Mouse (Mus musculus): ENCODE data around the gene Ap1m2. TPM values are rescaled to one million over a fixed set of nuclear protein-coding genes. Genes with fewer than 3 reads are reported as not detected.
A peak's percentile ranks its signal among the peaks of the same experiment; 100 is the strongest.

Ap1m2 gene
- polyA plus RNA-seq, 2 experiments: 0.07 to 0.24 TPM

GRCm38 (mm10) chr9:21276307-21276706 lies 35.8 kb downstream of the Ap1m2 start:
- H3K27me3 ChIP-seq (ENCODE audit: control insufficient read depth, insufficient read depth, low read length): no peaks in the 10 kb centered on the region
- H3K36me3 ChIP-seq (replicated peaks; ENCODE audit: control insufficient read depth, insufficient read depth, low read depth): peaks cover 81% of the 10 kb centered on the region
- H3K4me1 ChIP-seq (replicated peaks; ENCODE audit: control insufficient read depth in 2 of 2, insufficient read depth in 2 of 2, low read length in 1 of 2): peaks cover 12 to 18% of the 10 kb centered on the region in 2 experiments
- DNase-seq (ENCODE audit: low read depth in 3 of 3, low spot score in 3 of 3) (no peak), ATAC-seq (ENCODE audit: insufficient read depth) (no peak)
- no peak overlapping the region for H3K4me3 ChIP-seq (ENCODE audit: insufficient read depth in 1 of 2, low read depth in 2 of 2, low read length in 2 of 2)
- WGBS (ENCODE audit: insufficient replicate concordance): 85% methylated on average over 8 of the region's 8 CpGs
- H3K9ac ChIP-seq (replicated peaks): no peak overlapping the region
- H3K9me3 ChIP-seq (ENCODE audit: control insufficient read depth, low read length): no peaks in the 10 kb centered on the region
- TF ChIP-seq EP300 (IDR thresholded peaks at IDR 0.05; ENCODE audit: low read depth) (no peak), CTCF (IDR thresholded peaks at IDR 0.05; ENCODE audit: low read depth) (no peak)
- no peak overlapping the region for H3K4me2 ChIP-seq (ENCODE audit: low read depth)
- no peak overlapping the region for H3K27ac ChIP-seq

GRCm38 (mm10) chr9:21275727-21276126 lies 36.4 kb downstream of the Ap1m2 start:
- Histone ChIP-seq H3K9me3 (ENCODE audit: control insufficient read depth, low read length) (no peaks in the 10 kb centered on the region), H3K27me3 (ENCODE audit: control insufficient read depth, insufficient read depth, low read length) (no peaks in the 10 kb centered on the region), H3K9ac (replicated peaks) (no peak overlapping the region), H3K4me1 (replicated peaks; ENCODE audit: control insufficient read depth in 2 of 2, insufficient read depth in 2 of 2, low read length in 1 of 2) (peaks cover 12 to 18% of the 10 kb centered on the region in 2 experiments), H3K27ac (no peak overlapping the region; the same call in 1 of the 2 replicates), H3K4me2 (ENCODE audit: low read depth) (no peak overlapping the region), H3K36me3 (replicated peaks; ENCODE audit: control insufficient read depth, insufficient read depth, low read depth) (peaks cover 81% of the 10 kb centered on the region), H3K4me3 (ENCODE audit: insufficient read depth in 1 of 2, low read depth in 2 of 2, low read length in 2 of 2) (no peak overlapping the region)
- 89% methylated on average over 12 of the region's 12 CpGs for WGBS (ENCODE audit: insufficient replicate concordance)
- DNase-seq (ENCODE audit: low read depth in 3 of 3, low spot score in 3 of 3): no peak
- 0 out of 2 replicates have a peak, but pooled peaks have one; percentile 2 for ATAC-seq (ENCODE audit: insufficient read depth)
- no peak for TF ChIP-seq EP300 (IDR thresholded peaks at IDR 0.05; ENCODE audit: low read depth)
- no peak for TF ChIP-seq CTCF (IDR thresholded peaks at IDR 0.05; ENCODE audit: low read depth)

GRCm38 (mm10) chr9:21275013-21275710 lies 37.0 kb downstream of the Ap1m2 start:
- TF ChIP-seq CTCF (IDR thresholded peaks at IDR 0.05; ENCODE audit: low read depth) (no peak), EP300 (IDR thresholded peaks at IDR 0.05; ENCODE audit: low read depth) (no peak)

GRCm38 (mm10) chr9:21274336-21274735 lies 37.8 kb downstream of the Ap1m2 start:
- 75% methylated on average over 3 of the region's 3 CpGs for WGBS (ENCODE audit: insufficient replicate concordance)
- H3K36me3 ChIP-seq (replicated peaks; ENCODE audit: control insufficient read depth, insufficient read depth, low read depth): peaks cover 83% of the 10 kb centered on the region

More at GRCm38 (mm10) chr9:21275013-21275710, 37.0 kb downstream of the Ap1m2 start:
- ATAC-seq (ENCODE audit: insufficient read depth): peak; percentile 56
- Histone ChIP-seq H3K27me3 (ENCODE audit: control insufficient read depth, insufficient read depth, low read length) (no peaks in the 10 kb centered on the region), H3K9me3 (ENCODE audit: control insufficient read depth, low read length) (no peaks in the 10 kb centered on the region), H3K4me1 (replicated peaks; ENCODE audit: control insufficient read depth in 2 of 2, insufficient read depth in 2 of 2, low read length in 1 of 2) (peaks cover 12 to 18% of the 10 kb centered on the region in 2 experiments), H3K27ac (peak overlapping the region; percentile 28), H3K36me3 (replicated peaks; ENCODE audit: control insufficient read depth, insufficient read depth, low read depth) (peaks cover 83% of the 10 kb centered on the region), H3K9ac (replicated peaks) (no peak overlapping the region; the same call in 1 of the 2 replicates), H3K4me3 (ENCODE audit: insufficient read depth in 1 of 2, low read depth in 2 of 2, low read length in 2 of 2) (no peak overlapping the region), H3K4me2 (ENCODE audit: low read depth) (no peak overlapping the region)
- WGBS (ENCODE audit: insufficient replicate concordance): 70% methylated on average over 7 of the region's 7 CpGs
- no peak for DNase-seq (ENCODE audit: low read depth in 3 of 3, low spot score in 3 of 3)

GRCm38 (mm10) chr9:21273520-21274228 lies 38.5 kb downstream of the Ap1m2 start:
- DNase-seq (ENCODE audit: low read depth in 3 of 3, low spot score in 3 of 3): no peak
- Histone ChIP-seq H3K9me3 (ENCODE audit: control insufficient read depth, low read length) (no peaks in the 10 kb centered on the region), H3K27ac (no peak overlapping the region; the same call in 1 of the 2 replicates), H3K4me2 (ENCODE audit: low read depth) (no peak overlapping the region), H3K9ac (replicated peaks) (no peak overlapping the region), H3K36me3 (replicated peaks; ENCODE audit: control insufficient read depth, insufficient read depth, low read depth) (peaks cover 86% of the 10 kb centered on the region), H3K4me1 (replicated peaks; ENCODE audit: control insufficient read depth in 2 of 2, insufficient read depth in 2 of 2, low read length in 1 of 2) (peaks cover 12 to 18% of the 10 kb centered on the region in 2 experiments), H3K4me3 (ENCODE audit: insufficient read depth in 1 of 2, low read depth in 2 of 2, low read length in 2 of 2) (no peak overlapping the region), H3K27me3 (ENCODE audit: control insufficient read depth, insufficient read depth, low read length) (no peaks in the 10 kb centered on the region)
- no peak for TF ChIP-seq EP300 (IDR thresholded peaks at IDR 0.05; ENCODE audit: low read depth)
- TF ChIP-seq CTCF (IDR thresholded peaks at IDR 0.05; ENCODE audit: low read depth): no peak
- WGBS (ENCODE audit: insufficient replicate concordance): 80% methylated on average over 7 of the region's 7 CpGs
- ATAC-seq (ENCODE audit: insufficient read depth): no peak

More at GRCm38 (mm10) chr9:21274336-21274735, 37.8 kb downstream of the Ap1m2 start:
- Histone ChIP-seq H3K4me2 (ENCODE audit: low read depth) (no peak overlapping the region), H3K27ac (peak overlapping the region; percentile 39), H3K4me3 (ENCODE audit: insufficient read depth in 1 of 2, low read depth in 2 of 2, low read length in 2 of 2) (no peak overlapping the region), H3K4me1 (replicated peaks; ENCODE audit: control insufficient read depth in 2 of 2, insufficient read depth in 2 of 2, low read length in 1 of 2) (peaks cover 12 to 18% of the 10 kb centered on the region in 2 experiments), H3K27me3 (ENCODE audit: control insufficient read depth, insufficient read depth, low read length) (no peaks in the 10 kb centered on the region), H3K9me3 (ENCODE audit: control insufficient read depth, low read length) (no peaks in the 10 kb centered on the region), H3K9ac (replicated peaks) (no peak overlapping the region)
- ATAC-seq (ENCODE audit: insufficient read depth) (0 out of 2 replicates have a peak, but pooled peaks have one; percentile 1), DNase-seq (ENCODE audit: low read depth in 3 of 3, low spot score in 3 of 3) (no peak)
- TF ChIP-seq EP300 (IDR thresholded peaks at IDR 0.05; ENCODE audit: low read depth): no peak
- TF ChIP-seq CTCF (IDR thresholded peaks at IDR 0.05; ENCODE audit: low read depth): no peak

Data from liver, embryonic 14.5 days (tissue).